Mouse (Mus musculus): ENCODE measurements around the gene Magea3.
"Not testable (repeated sequence)": the region's sequence is repeated elsewhere in the genome, so short reads cannot be mapped to it uniquely, and the experiment has no call there.

The Magea3 gene

GRCm38 (mm10) chrX:154949405-154949804, at the start of gene Magea3:
Gene Magea3, minus strand, starts transcription at chrX:154949505.
- DNase-seq, result not testable (repeated sequence)

- not testable (repeated sequence) for DNase-seq
These were observed 46.4 kb upstream of the Magea3 start, which contains the start of gene Magea8 for GRCm38 (mm10) chrX:154995750-154996149. Gene Magea8, minus strand, starts transcription at chrX:154995850.

- DNase-seq, result not testable (repeated sequence)
These were observed 13.4 kb downstream of the Magea3 start, which contains the start of gene Magea6 for GRCm38 (mm10) chrX:154935887-154936286. Gene Magea6, minus strand, starts transcription at chrX:154935987.

Data from cerebellum, postnatal 25 days (tissue).